Mouse (Mus musculus): ENCODE results near the gene Ypel4.

DNA sequence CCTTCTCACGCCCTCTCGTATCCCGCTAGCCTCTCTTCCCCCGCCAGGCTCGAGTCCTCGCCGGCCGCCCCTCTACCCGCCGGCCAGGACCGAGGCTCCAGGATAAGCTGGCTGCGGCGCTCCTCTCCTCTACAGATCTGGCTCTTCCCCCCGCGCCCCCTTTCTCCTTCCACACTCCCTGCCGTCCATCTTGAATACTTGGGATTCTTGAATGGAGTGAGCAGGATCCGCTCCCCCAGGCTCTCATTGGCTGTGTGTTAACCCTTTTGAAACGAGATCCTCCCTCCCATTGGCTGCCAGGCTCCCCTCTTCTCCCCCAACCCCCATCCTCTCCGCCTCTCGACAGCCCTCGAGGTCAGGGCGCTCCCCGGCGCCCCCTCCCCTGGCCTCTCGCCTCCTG lies 9.7 kb downstream of the Ypel4 start, which contains the start of gene Gm19426:
- TF ChIP-seq CTCF (conservative IDR thresholded peaks at IDR 0.05; ENCODE audit: insufficient read depth, insufficient read length, low read depth, low read length) (no peak), POLR2A (IDR thresholded peaks at IDR 0.05; ENCODE audit: low read depth, low read length) (no peak)
